Mouse (Mus musculus) hindbrain, embryonic 13.5 days (tissue): ENCODE measurements at regions not wholly inside any gene's neighbourhood (a gene's known extent, or its start where the extent isn't known, plus 50 kb on each side); places are given as distances from the start of the nearest gene placed in this dataset.

Source experiments
- ATAC-seq: fragments of 200-750 bp; cut with Nextera tagmentation; 2 replicates; pipeline ENCODE4 v1.8.0; 2017; ENCODE audit warnings: moderate TSS enrichment; ENCODE audit not compliant: low FRiP score
- H3K27ac ChIP-seq: fragments of 300-500 bp; sonication (generic); 2 replicates; pipeline ENCODE4 v1.5.1; 2015; ENCODE audit warnings: inconsistent platforms, mild to moderate bottlenecking, moderate library complexity
- H3K27me3 ChIP-seq: fragments of 300-500 bp; sonication (generic); 2 replicates; pipeline ENCODE4 v1.6.1; 2015; ENCODE audit warnings: mild to moderate bottlenecking, inconsistent platforms
- H3K36me3 ChIP-seq: fragments of 300-500 bp; sonication (generic); 2 replicates; pipeline ENCODE4 v1.6.1; 2015; ENCODE audit warnings: mild to moderate bottlenecking, inconsistent platforms
- H3K4me1 ChIP-seq: fragments of 300-500 bp; sonication (generic); replicated peaks from 2 replicates; pipeline ENCODE4 v1.6.1; 2015; ENCODE audit warnings: inconsistent platforms
- H3K4me2 ChIP-seq: fragments of 300-500 bp; sonication (generic); 2 replicates; pipeline ENCODE4 v1.6.1; 2015; ENCODE audit warnings: inconsistent platforms, mild to moderate bottlenecking, moderate library complexity
- H3K4me3 ChIP-seq: fragments of 300-500 bp; sonication (generic); 2 replicates; pipeline ENCODE4 v1.5.1; 2015; ENCODE audit warnings: mild to moderate bottlenecking, inconsistent platforms
- H3K9ac ChIP-seq: fragments of 300-500 bp; sonication (generic); 2 replicates; pipeline ENCODE4 v1.6.1; 2015; ENCODE audit warnings: mild to moderate bottlenecking, inconsistent platforms
- H3K9me3 ChIP-seq: fragments of 300-500 bp; sonication (generic); 2 replicates; pipeline ENCODE4 v1.6.1; 2016; ENCODE audit warnings: inconsistent platforms
- WGBS: fragments of 180-500 bp; shearing (Covaris S2); methylation state at CpG from one replicate; pipeline ENCODE4 v1.1.7; 2015; 5-methylcytosine and 5-hydroxymethylcytosine counted together

DNA sequence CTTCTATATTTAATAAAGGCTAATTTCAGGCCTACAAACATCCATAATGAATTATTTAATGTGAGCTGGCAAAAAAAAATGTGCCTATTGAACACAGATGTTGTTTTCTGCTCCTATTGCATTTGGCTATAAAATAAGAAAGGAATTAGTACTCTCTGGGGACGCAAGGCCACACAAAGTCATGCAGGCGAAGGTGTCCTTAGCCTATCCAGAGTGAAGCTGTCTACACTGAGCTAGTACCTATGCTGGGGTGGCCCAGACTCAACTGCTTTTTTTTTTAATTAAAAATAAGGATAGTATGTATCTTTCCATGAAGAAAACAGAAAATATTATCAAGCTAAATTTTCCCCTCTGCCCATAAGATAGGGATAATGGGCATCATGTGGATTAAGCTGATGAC, 705.7 kb downstream of the Diaph3 start:
- 79% methylated on average over 2 of the region's 2 CpGs for WGBS
- no peak overlapping the region for H3K9ac ChIP-seq
- no peak overlapping the region for H3K27ac ChIP-seq
- ATAC-seq, result no peak
- H3K9me3 ChIP-seq, result no peaks in the 10 kb centered on the region
- H3K36me3 ChIP-seq, result no peaks in the 10 kb centered on the region
- H3K4me3 ChIP-seq, result no peak overlapping the region
- H3K4me2 ChIP-seq, result no peak overlapping the region
- no peaks in the 10 kb centered on the region for H3K27me3 ChIP-seq
- H3K4me1 ChIP-seq, result no peaks in the 10 kb centered on the region

- Histone ChIP-seq H3K9ac (no peak overlapping the region), H3K9me3 (no peaks in the 10 kb centered on the region), H3K4me3 (no peak overlapping the region), H3K4me1 (no peaks in the 10 kb centered on the region), H3K4me2 (no peak overlapping the region), H3K27me3 (no peaks in the 10 kb centered on the region), H3K36me3 (no peaks in the 10 kb centered on the region), H3K27ac (no peak overlapping the region)
- no peak for ATAC-seq
- 78% methylated on average over 6 of the region's 6 CpGs for WGBS
These were observed 709.7 kb downstream of the Diaph3 start for GRCm38 (mm10) chr14:86431215-86431816.

- Histone ChIP-seq H3K4me1 (no peaks in the 10 kb centered on the region), H3K4me2 (no peak overlapping the region), H3K9ac (no peak overlapping the region), H3K27ac (no peak overlapping the region), H3K36me3 (no peaks in the 10 kb centered on the region), H3K4me3 (no peak overlapping the region), H3K9me3 (no peaks in the 10 kb centered on the region), H3K27me3 (no peaks in the 10 kb centered on the region)
- no peak for ATAC-seq
- WGBS, result 70% methylated on average over 5 of the region's 5 CpGs
These were observed 719.2 kb downstream of the Diaph3 start for GRCm38 (mm10) chr14:86421881-86422280.

- H3K9ac ChIP-seq, result no peak overlapping the region
- no peak overlapping the region for H3K4me3 ChIP-seq
- WGBS, result 89% methylated on average over 3 of the region's 3 CpGs
- H3K27ac ChIP-seq, result no peak overlapping the region
- H3K36me3 ChIP-seq, result no peaks in the 10 kb centered on the region
- no peak for ATAC-seq
- no peaks in the 10 kb centered on the region for H3K27me3 ChIP-seq
- H3K4me2 ChIP-seq, result no peak overlapping the region
- H3K4me1 ChIP-seq, result no peaks in the 10 kb centered on the region
- H3K9me3 ChIP-seq, result no peaks in the 10 kb centered on the region
These were observed 721.0 kb downstream of the Diaph3 start for GRCm38 (mm10) chr14:86419959-86420598.

- Histone ChIP-seq H3K27ac (no peak overlapping the region), H3K4me2 (peak overlapping the region; percentile 45; the same call in 1 of the 2 replicates), H3K9ac (no peak overlapping the region), H3K27me3 (no peaks in the 10 kb centered on the region), H3K9me3 (no peaks in the 10 kb centered on the region), H3K4me3 (no peak overlapping the region), H3K4me1 (peaks cover 23% of the 10 kb centered on the region), H3K36me3 (no peaks in the 10 kb centered on the region)
- no peak for ATAC-seq
- 62% methylated on average over 3 of the region's 3 CpGs for WGBS
These were observed 744.2 kb downstream of the Diaph3 start for GRCm38 (mm10) chr14:86396876-86397275.

GRCm38 (mm10) chr14:86395951-86396361, 745.1 kb downstream of the Diaph3 start:
- H3K27ac ChIP-seq, result peak overlapping the region; percentile 68
- peak overlapping the region; percentile 25 for H3K4me3 ChIP-seq
- H3K27me3 ChIP-seq, result no peaks in the 10 kb centered on the region
- peak; percentile 83 for ATAC-seq
- H3K9ac ChIP-seq, result peak overlapping the region; percentile 55
- H3K4me1 ChIP-seq, result peaks cover 23% of the 10 kb centered on the region
- no peaks in the 10 kb centered on the region for H3K9me3 ChIP-seq
- H3K4me2 ChIP-seq, result peak overlapping the region; percentile 45
- 5% methylated on average over 9 of the region's 9 CpGs for WGBS
- H3K36me3 ChIP-seq, result no peaks in the 10 kb centered on the region

DNA sequence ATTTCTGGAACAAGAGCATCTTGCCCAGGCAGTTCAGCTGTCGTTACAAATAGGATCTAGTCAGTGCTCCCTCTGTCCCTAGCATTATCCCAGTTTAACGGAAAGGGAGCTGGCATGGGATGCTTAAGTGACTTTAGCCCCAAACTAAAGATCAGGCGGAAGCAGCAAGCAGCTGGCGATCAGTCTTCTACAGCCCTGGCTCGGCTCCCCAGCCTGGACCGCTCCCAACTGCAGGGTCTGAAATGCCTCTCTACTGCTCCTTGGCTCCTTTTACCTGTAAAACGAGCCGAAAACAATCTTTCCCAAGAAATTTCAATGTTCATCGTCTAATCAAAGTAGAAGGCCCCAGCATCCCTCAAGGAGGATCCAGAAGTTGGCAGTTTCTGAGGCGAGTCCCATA, 745.5 kb downstream of the Diaph3 start:
- H3K9me3 ChIP-seq, result no peaks in the 10 kb centered on the region
- peaks cover 23% of the 10 kb centered on the region for H3K4me1 ChIP-seq
- peak; percentile 76 for ATAC-seq
- peak overlapping the region; percentile 25 for H3K4me3 ChIP-seq
- H3K27ac ChIP-seq, result peak overlapping the region; percentile 68
- H3K27me3 ChIP-seq, result no peaks in the 10 kb centered on the region
- H3K9ac ChIP-seq, result peak overlapping the region; percentile 55; the same call in 1 of the 2 replicates
- WGBS, result 16% methylated on average over 10 of the region's 10 CpGs
- H3K36me3 ChIP-seq, result no peaks in the 10 kb centered on the region
- peak overlapping the region; percentile 45 for H3K4me2 ChIP-seq

DNA sequence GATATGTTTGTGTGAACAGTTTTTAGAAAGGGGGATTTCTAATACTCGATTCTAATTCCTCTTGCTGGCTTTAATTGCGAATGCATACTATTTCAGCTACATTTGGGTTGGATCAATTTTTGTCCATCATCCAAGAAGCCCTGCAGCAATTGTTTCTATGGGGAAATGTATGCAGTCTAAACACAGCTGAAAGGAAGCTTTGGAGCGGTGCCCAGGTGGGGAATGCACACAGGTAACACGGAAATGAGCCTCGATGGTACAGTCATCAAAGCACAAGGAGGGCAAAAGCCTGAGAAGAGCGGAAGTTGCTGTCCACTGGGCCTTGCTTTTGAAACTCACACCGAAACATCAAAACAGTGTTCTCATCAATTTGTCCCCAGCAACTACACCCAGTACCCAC, 746.0 kb downstream of the Diaph3 start:
- H3K9me3 ChIP-seq, result no peaks in the 10 kb centered on the region
- no peak overlapping the region for H3K9ac ChIP-seq
- no peak for ATAC-seq
- no peaks in the 10 kb centered on the region for H3K27me3 ChIP-seq
- H3K36me3 ChIP-seq, result no peaks in the 10 kb centered on the region
- peak overlapping the region; percentile 68 for H3K27ac ChIP-seq
- H3K4me3 ChIP-seq, result no peak overlapping the region
- no peak overlapping the region; the same call in 1 of the 2 replicates for H3K4me2 ChIP-seq
- H3K4me1 ChIP-seq, result peaks cover 23% of the 10 kb centered on the region
- WGBS, result 70% methylated on average over 7 of the region's 7 CpGs

- H3K4me1 ChIP-seq, result no peaks in the 10 kb centered on the region
- no peak overlapping the region for H3K4me2 ChIP-seq
- no peaks in the 10 kb centered on the region for H3K27me3 ChIP-seq
- no peak overlapping the region for H3K9ac ChIP-seq
- no peak overlapping the region for H3K4me3 ChIP-seq
- H3K36me3 ChIP-seq, result no peaks in the 10 kb centered on the region
- ATAC-seq, result no peak
- 84% methylated on average over 6 of the region's 6 CpGs for WGBS
- H3K9me3 ChIP-seq, result no peaks in the 10 kb centered on the region
- no peak overlapping the region for H3K27ac ChIP-seq
These were observed 755.9 kb downstream of the Diaph3 start for GRCm38 (mm10) chr14:86385136-86385535.

DNA sequence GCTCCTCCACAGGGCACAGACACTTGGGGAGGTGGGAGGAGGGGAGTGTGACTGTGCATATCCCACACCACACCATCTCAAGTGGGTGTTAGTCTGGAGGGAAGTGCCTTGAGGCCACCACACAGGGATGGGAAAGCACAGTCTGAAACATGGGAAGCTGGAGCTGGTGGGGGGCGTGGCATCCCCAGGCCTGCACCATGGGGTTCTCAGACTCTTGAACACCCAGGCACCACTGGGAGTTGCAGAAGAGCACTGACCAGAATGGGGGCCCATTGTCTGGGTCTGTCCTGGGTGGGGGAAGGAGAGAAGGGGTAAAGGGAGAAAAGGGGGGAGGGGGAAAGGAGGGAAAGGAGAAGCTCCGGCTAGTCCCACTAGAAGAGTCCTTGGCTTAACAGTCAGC, 776.0 kb downstream of the Diaph3 start:
- Histone ChIP-seq H3K27me3 (no peaks in the 10 kb centered on the region), H3K9me3 (no peaks in the 10 kb centered on the region), H3K27ac (no peak overlapping the region), H3K4me1 (peaks cover 10% of the 10 kb centered on the region), H3K9ac (no peak overlapping the region), H3K4me3 (no peak overlapping the region), H3K36me3 (no peaks in the 10 kb centered on the region), H3K4me2 (no peak overlapping the region)
- ATAC-seq, result no peak
- 98% methylated on average over 2 of the region's 2 CpGs for WGBS

- peak; percentile 21; the same call in 1 of the 2 replicates for ATAC-seq
- Histone ChIP-seq H3K9me3 (no peaks in the 10 kb centered on the region), H3K27ac (no peak overlapping the region), H3K9ac (no peak overlapping the region), H3K4me2 (0 out of 2 replicates have a peak overlapping the region, but pooled peaks have one; percentile 13), H3K36me3 (no peaks in the 10 kb centered on the region), H3K4me1 (peaks cover 11% of the 10 kb centered on the region), H3K27me3 (no peaks in the 10 kb centered on the region), H3K4me3 (no peak overlapping the region)
- 23% methylated on average over 7 of the region's 7 CpGs for WGBS
These were observed 780.5 kb downstream of the Diaph3 start for GRCm38 (mm10) chr14:86360423-86361059.

DNA sequence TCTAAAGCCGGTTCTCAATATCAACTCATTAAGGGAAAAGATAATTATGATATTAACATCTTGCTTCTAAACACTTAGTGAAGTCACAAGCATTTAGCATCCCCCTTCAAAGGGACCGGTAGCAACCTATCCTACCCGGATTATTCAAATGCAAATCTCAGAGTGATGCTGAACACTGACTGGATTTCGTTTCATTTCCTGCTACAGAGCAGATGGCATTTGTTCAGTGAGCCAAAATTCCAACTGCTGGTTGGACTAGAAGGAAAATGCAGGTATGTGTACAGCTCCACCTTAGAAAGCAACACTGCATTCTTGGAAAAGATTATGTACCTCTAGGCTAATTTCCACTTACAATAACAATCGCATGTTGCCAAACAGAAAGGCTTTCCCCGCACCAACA, 782.5 kb downstream of the Diaph3 start:
- 77% methylated on average over 6 of the region's 6 CpGs for WGBS
- no peak overlapping the region for H3K4me3 ChIP-seq
- H3K27ac ChIP-seq, result no peak overlapping the region
- H3K27me3 ChIP-seq, result no peaks in the 10 kb centered on the region
- no peaks in the 10 kb centered on the region for H3K9me3 ChIP-seq
- no peak overlapping the region for H3K9ac ChIP-seq
- H3K36me3 ChIP-seq, result no peaks in the 10 kb centered on the region
- no peak overlapping the region for H3K4me2 ChIP-seq
- H3K4me1 ChIP-seq, result peaks cover 11% of the 10 kb centered on the region
- ATAC-seq, result no peak
